Mouse (Mus musculus): ENCODE data around the gene Kif5a.

Gene Kif5a

GRCm38 (mm10) chr10:127191191-127192056, 71.7 kb downstream of the Kif5a start:
- DNase-seq (ENCODE audit: low spot score) = no peak

- DNase-seq (ENCODE audit: low spot score) = no peak
Observed at GRCm38 (mm10) chr10:127190398-127191190, 72.6 kb downstream of the Kif5a start.

GRCm38 (mm10) chr10:127189651-127190381, 73.3 kb downstream of the Kif5a start, which contains the start of gene Arhgef25:
Gene Arhgef25, minus strand, starts transcription at chr10:127190083.
- DNase-seq (ENCODE audit: low spot score) = peak; percentile 37

GRCm38 (mm10) chr10:127189116-127189650, 74.0 kb downstream of the Kif5a start:
- DNase-seq (ENCODE audit: low spot score) = peak; percentile 28

- peak; percentile 63 for DNase-seq (ENCODE audit: low spot score)
Observed at GRCm38 (mm10) chr10:127188465-127189115, 74.6 kb downstream of the Kif5a start.

GRCm38 (mm10) chr10:127188079-127188453, 75.1 kb downstream of the Kif5a start:
- no peak for DNase-seq (ENCODE audit: low spot score)

GRCm38 (mm10) chr10:127187371-127188078, 75.6 kb downstream of the Kif5a start:
- DNase-seq (ENCODE audit: low spot score) = no peak

GRCm38 (mm10) chr10:127186451-127186850, 76.7 kb downstream of the Kif5a start:
- DNase-seq (ENCODE audit: low spot score) = no peak

- DNase-seq (ENCODE audit: low spot score) = no peak
Observed at GRCm38 (mm10) chr10:127185506-127185905, 77.6 kb downstream of the Kif5a start.

GRCm38 (mm10) chr10:127185101-127185500, 78.0 kb downstream of the Kif5a start:
- DNase-seq (ENCODE audit: low spot score) = no peak

- DNase-seq (ENCODE audit: low spot score) = no peak
Observed at GRCm38 (mm10) chr10:127183759-127184158, 79.4 kb downstream of the Kif5a start.

- DNase-seq (ENCODE audit: low spot score) = no peak
Observed at GRCm38 (mm10) chr10:127182624-127183023, 80.5 kb downstream of the Kif5a start.

- DNase-seq (ENCODE audit: low spot score) = no peak
Observed at GRCm38 (mm10) chr10:127181566-127181965, 81.6 kb downstream of the Kif5a start.

- DNase-seq (ENCODE audit: low spot score) = no peak
Observed at GRCm38 (mm10) chr10:127180695-127181047, 82.5 kb downstream of the Kif5a start.

GRCm38 (mm10) chr10:127179871-127180694, 83.1 kb downstream of the Kif5a start, which contains the start of gene Slc26a10:
Gene Slc26a10, minus strand, starts transcription at chr10:127180645.
- no peak for DNase-seq (ENCODE audit: low spot score)

GRCm38 (mm10) chr10:127178286-127179027, 84.7 kb downstream of the Kif5a start:
- DNase-seq (ENCODE audit: low spot score) = no peak

- no peak for DNase-seq (ENCODE audit: low spot score)
Observed at GRCm38 (mm10) chr10:127177719-127178118, 85.4 kb downstream of the Kif5a start.

GRCm38 (mm10) chr10:127177235-127177634, 85.9 kb downstream of the Kif5a start:
- DNase-seq (ENCODE audit: low spot score) = no peak

GRCm38 (mm10) chr10:127176756-127177155, 86.4 kb downstream of the Kif5a start:
- DNase-seq (ENCODE audit: low spot score) = no peak
